Mouse (Mus musculus) hindbrain, embryonic 14.5 days (tissue): Measurements from ENCODE around the gene Bmp7. TPM values are rescaled to one million over a fixed set of nuclear protein-coding genes. Genes with fewer than 3 reads are reported as not detected.

ENCODE experiments used
- ATAC-seq: fragments of 200-750 bp; cut with Nextera tagmentation; 2 replicates; pipeline ENCODE4 v1.8.0; 2017; ENCODE audit warnings: moderate number of reproducible peaks, mild to moderate bottlenecking, moderate TSS enrichment, moderate library complexity; ENCODE audit not compliant: low FRiP score
- DNase-seq: peaks from one replicate; pipeline ENCODE4 v3.0.0-alpha.2; 2015; ENCODE audit warnings: low spot score
- H3K27ac ChIP-seq: fragments of 300-500 bp; sonication (generic); 2 replicates; pipeline ENCODE4 v1.5.1; 2014; ENCODE audit warnings: mild to moderate bottlenecking, moderate library complexity
- H3K27me3 ChIP-seq: fragments of 300-500 bp; sonication (generic); 2 replicates; pipeline ENCODE4 v1.6.1; 2014; ENCODE audit warnings: mild to moderate bottlenecking, low read length, mixed read lengths; ENCODE audit not compliant: control insufficient read depth, insufficient read depth
- H3K36me3 ChIP-seq: fragments of 300-500 bp; sonication (generic); replicated peaks from 2 replicates; pipeline ENCODE4 v1.6.1; 2014; ENCODE audit not compliant: control insufficient read depth, insufficient read depth
- H3K4me1 ChIP-seq: fragments of 300-500 bp; sonication (generic); replicated peaks from 2 replicates; pipeline ENCODE4 v1.6.1; 2014; ENCODE audit warnings: antibody characterized with exemption, low read length, mixed read lengths; ENCODE audit not compliant: control insufficient read depth, insufficient read depth
- H3K4me2 ChIP-seq: fragments of 300-500 bp; sonication (generic); replicated peaks from 2 replicates; pipeline ENCODE4 v1.6.1; 2014; ENCODE audit warnings: mild to moderate bottlenecking, moderate library complexity
- H3K4me3 ChIP-seq: fragments of 300-500 bp; sonication (generic); replicated peaks from 2 replicates; pipeline ENCODE4 v1.5.1; 2014; ENCODE audit warnings: mild to moderate bottlenecking, low read length
- H3K9ac ChIP-seq: fragments of 300-500 bp; sonication (generic); 2 replicates; pipeline ENCODE4 v1.6.1; 2014
- H3K9me3 ChIP-seq: fragments of 300-500 bp; sonication (generic); 2 replicates; pipeline ENCODE4 v1.6.1; 2016; ENCODE audit warnings: low read length; ENCODE audit not compliant: control insufficient read depth
- WGBS: fragments of 180-500 bp; shearing (Covaris S2); extraction: QIAGEN DNeasy Blood & Tissue Kit; methylation state at CpG from one replicate; pipeline ENCODE4 v1.1.7; 2014; 5-methylcytosine and 5-hydroxymethylcytosine counted together
- polyA plus RNA-seq: library from polyadenylated mRNA; unstranded; fragments of >200 nt; fragmentation: Nextera tagmentation; extraction: Ambion mirVana; gene quantifications from 2 replicates; pipeline ENCODE4 v1.2.1, GENCODE M21; 2014

Bmp7 gene
- polyA plus RNA-seq, 1 experiment from 2014 or later = 18.4 TPM

DNA sequence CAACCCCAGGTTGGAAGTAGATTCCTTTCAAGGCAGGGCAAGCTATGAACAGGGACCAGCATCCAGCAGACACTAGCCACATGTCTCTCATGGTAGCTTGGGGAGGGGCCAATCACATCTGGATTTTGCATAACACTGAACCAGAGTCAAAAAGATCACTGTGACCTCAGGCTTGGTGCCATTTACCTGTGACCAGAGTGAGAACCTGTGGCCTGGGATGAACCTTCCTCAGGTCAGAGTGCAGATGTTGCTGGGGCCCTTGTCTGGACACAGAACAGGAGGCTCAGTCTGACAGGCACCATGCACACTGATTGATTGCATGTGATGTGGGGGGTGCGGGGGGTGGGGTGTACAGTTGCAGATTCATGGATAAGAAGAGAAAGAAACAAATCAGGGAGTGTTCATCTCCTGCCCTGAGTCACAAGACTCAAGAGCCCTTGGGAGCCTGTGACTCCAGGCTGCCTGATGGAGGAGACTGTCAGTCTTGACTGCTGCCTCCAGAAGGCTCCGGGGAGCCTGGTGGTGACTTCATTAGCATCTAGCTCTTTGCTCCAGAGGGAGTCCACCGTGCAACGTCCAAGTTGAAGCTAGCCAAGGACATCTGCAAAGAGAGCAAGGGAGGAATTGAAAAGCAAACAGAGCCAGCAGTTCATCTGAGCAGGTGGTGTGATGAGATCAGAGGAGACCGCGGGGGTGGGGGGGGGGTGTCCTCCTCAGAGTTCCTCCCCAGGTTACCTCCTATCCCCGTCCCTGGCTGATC lies 33.9 kb upstream of the Bmp7 start:
- H3K27ac ChIP-seq = no peak overlapping the region
- DNase-seq (no peak), ATAC-seq (no peak)
- no peaks in the 10 kb centered on the region for H3K36me3 ChIP-seq
- H3K4me1 ChIP-seq = peaks cover 19% of the 10 kb centered on the region
- H3K9me3 ChIP-seq = no peaks in the 10 kb centered on the region
- no peak overlapping the region for H3K4me3 ChIP-seq
- no peaks in the 10 kb centered on the region for H3K27me3 ChIP-seq
- no peak overlapping the region for H3K4me2 ChIP-seq
- WGBS = 27% methylated on average over 7 of the region's 7 CpGs
- H3K9ac ChIP-seq = no peak overlapping the region

DNA sequence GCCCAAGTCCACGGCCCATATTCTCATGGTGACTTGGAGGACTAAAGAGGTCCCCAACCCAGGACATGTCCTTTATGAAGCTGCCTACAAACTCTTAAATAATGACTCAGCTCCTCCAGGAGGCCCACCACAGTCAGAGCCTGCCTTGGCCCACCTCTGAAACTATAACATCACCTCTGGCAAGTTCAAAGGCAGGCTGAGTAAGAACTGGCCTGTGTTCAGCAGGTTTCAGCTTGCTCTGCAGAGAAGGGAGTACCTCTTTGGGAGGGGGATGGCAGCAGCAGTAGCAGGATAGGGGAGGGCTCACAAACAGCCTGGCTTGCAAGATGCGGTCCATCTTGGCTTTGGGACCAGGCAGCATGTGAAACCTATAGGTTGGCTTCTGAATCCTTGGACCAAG lies 31.7 kb upstream of the Bmp7 start:
- 96% methylated on average over 2 of the region's 2 CpGs for WGBS
- no peaks in the 10 kb centered on the region for H3K9me3 ChIP-seq
- ATAC-seq = no peak
- no peak overlapping the region for H3K9ac ChIP-seq
- no peak overlapping the region for H3K4me2 ChIP-seq
- peaks cover 5% of the 10 kb centered on the region for H3K4me1 ChIP-seq
- H3K36me3 ChIP-seq = no peaks in the 10 kb centered on the region
- no peak overlapping the region for H3K4me3 ChIP-seq
- H3K27me3 ChIP-seq = no peaks in the 10 kb centered on the region
- no peak overlapping the region for H3K27ac ChIP-seq
- DNase-seq = no peak

DNA sequence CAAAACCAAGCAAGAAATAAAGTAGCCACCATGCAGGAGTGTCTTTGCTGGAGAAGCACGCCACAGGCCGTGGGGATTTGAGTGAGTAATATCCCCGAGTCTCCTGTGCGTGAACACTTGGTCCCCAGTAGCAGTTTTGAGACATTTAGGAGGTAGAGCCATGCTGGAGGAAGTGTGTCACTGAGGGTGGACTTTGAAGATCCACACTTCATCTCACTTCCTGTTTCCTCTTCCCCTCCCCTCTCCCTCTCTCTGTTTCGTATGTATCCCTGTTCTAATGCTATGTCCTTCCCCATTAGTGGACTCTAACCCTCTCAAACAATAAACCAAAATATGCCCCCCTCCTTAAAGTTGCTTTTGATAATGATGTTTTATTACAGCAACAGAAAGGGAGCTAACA lies 26.4 kb upstream of the Bmp7 start:
- DNase-seq (no peak), ATAC-seq (no peak)
- no peaks in the 10 kb centered on the region for H3K9me3 ChIP-seq
- no peaks in the 10 kb centered on the region for H3K4me1 ChIP-seq
- H3K27me3 ChIP-seq = no peaks in the 10 kb centered on the region
- no peak overlapping the region for H3K9ac ChIP-seq
- H3K27ac ChIP-seq = no peak overlapping the region
- no peaks in the 10 kb centered on the region for H3K36me3 ChIP-seq
- no peak overlapping the region for H3K4me3 ChIP-seq
- WGBS = 96% methylated on average over 5 of the region's 5 CpGs
- no peak overlapping the region for H3K4me2 ChIP-seq

DNA sequence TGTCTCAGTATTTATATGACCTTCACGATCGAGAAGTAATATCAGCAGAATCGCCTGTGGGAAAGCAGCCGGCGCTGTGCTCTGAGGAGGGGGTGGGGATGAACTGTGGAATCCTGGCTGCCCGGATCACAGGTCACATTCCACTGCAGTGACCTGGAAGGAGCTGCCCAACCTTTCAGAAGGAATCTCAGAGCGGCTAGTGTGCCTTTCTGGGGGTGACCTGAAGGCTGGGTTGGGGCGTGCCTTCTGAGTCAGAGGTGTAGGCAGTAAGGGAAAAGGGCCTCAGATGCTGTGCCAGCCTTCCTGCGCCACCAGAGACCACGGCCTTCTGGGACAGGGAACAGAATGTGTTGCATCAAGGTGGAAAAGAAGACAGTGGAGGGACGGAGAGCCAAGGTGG lies 25.1 kb upstream of the Bmp7 start:
- WGBS = 52% methylated on average over 11 of the region's 11 CpGs

DNA sequence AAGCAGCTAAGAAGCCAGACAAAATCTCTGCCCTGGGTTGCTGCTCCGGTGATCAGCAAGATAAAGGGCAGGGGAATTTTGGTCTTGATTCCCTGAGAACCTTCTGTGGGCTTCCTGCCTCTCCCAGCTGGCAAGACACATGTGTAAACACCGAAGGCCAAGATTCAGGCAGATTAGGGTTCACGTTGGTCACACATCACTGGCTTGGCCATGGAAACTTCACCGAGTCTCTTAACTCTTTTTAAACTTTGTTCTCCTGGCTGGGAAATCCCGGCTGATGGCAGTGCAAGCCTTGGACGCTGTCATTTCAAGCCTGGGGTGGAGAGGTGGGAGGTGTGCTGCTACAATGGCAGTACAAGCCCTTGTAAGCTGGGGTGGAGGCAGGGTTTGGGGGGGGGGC lies 21.1 kb upstream of the Bmp7 start:
- ATAC-seq (no peak), DNase-seq (no peak)
- Histone ChIP-seq H3K9ac (no peak overlapping the region), H3K4me2 (no peak overlapping the region), H3K4me3 (no peak overlapping the region), H3K27ac (no peak overlapping the region), H3K27me3 (no peaks in the 10 kb centered on the region), H3K36me3 (no peaks in the 10 kb centered on the region), H3K9me3 (0 out of 2 replicates have a peak, but pooled peaks cover 9% of the 10 kb centered on the region), H3K4me1 (0 out of 2 replicates have a peak, but pooled peaks cover 3% of the 10 kb centered on the region)
- 46% methylated on average over 6 of the region's 6 CpGs for WGBS

More for the DNA sequence above, 25.1 kb upstream of the Bmp7 start:
- Histone ChIP-seq H3K27ac (no peak overlapping the region), H3K4me1 (no peaks in the 10 kb centered on the region), H3K9me3 (no peaks in the 10 kb centered on the region), H3K27me3 (no peaks in the 10 kb centered on the region), H3K9ac (no peak overlapping the region), H3K4me2 (no peak overlapping the region), H3K4me3 (no peak overlapping the region), H3K36me3 (no peaks in the 10 kb centered on the region)
- DNase-seq (no peak), ATAC-seq (no peak)

DNA sequence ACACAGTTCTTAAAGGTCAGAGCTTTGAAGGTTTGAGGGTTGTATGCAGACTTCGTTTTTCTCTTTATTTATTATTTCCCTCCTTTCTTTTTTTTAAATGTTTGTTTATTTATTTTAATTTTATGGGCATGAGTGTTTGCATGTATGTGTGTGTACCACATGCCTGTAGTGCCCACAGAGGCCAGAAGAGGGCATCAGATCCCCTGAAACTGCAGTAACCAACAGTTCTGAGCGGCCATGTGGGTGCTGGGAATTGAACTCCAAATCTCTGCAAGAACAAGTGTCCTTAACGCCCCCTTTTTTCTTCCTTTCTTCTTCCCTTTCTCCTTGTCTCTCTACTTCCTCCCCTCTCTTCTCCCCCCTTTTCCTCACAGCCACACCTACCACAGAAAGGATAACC lies 20.2 kb upstream of the Bmp7 start:
- no peak overlapping the region for H3K9ac ChIP-seq
- ATAC-seq = no peak
- H3K27ac ChIP-seq = no peak overlapping the region
- H3K4me3 ChIP-seq = no peak overlapping the region
- no peak overlapping the region for H3K4me2 ChIP-seq
- WGBS = 87% methylated on average over 3 of the region's 3 CpGs
- no peaks in the 10 kb centered on the region for H3K27me3 ChIP-seq
- 0 out of 2 replicates have a peak, but pooled peaks cover 9% of the 10 kb centered on the region for H3K9me3 ChIP-seq
- DNase-seq = no peak
- 0 out of 2 replicates have a peak, but pooled peaks cover 3% of the 10 kb centered on the region for H3K4me1 ChIP-seq
- no peaks in the 10 kb centered on the region for H3K36me3 ChIP-seq

DNA sequence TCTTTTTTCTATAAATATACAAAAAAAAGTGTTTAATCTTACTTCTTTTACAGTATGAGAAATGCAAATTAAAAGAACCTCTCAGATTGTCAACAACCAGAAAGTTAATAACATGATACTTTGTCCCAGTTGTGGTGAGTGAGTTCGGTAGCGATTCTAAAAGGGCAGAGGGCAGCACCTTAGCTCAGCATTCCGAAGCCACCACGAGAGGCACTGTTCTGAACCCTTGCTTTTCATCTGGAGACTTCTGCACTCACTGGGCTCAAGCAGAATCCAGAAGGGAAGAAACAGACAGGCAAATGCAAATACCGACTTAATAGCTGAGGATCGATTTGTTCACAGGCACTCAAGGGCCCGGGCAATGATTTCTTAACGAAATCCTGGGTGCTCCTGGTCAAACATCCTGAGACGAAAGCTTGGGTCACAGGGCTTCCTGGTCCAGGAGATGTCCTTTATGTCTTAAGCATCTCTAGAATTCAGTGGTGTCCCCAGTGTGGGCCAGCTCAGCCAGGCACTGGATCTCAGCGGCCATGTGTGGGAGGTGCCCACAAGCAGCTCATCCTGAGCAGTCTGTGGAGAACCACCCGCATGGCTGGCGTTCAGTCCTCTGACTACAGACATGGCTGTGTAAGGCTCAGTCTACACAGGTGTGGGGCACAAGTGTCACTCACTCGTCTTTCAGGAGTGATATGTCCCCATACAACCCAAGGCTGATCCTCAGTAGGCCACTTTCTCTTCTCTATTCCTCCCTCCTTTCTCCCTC lies 19.1 kb upstream of the Bmp7 start:
- Histone ChIP-seq H3K9me3 (0 out of 2 replicates have a peak, but pooled peaks cover 9% of the 10 kb centered on the region), H3K4me1 (0 out of 2 replicates have a peak, but pooled peaks cover 3% of the 10 kb centered on the region), H3K36me3 (no peaks in the 10 kb centered on the region), H3K4me2 (no peak overlapping the region), H3K27me3 (no peaks in the 10 kb centered on the region), H3K4me3 (no peak overlapping the region), H3K9ac (no peak overlapping the region), H3K27ac (0 out of 2 replicates have a peak overlapping the region, but pooled peaks have one; percentile 68)
- ATAC-seq (no peak), DNase-seq (no peak)
- 50% methylated on average over 13 of the region's 13 CpGs for WGBS

DNA sequence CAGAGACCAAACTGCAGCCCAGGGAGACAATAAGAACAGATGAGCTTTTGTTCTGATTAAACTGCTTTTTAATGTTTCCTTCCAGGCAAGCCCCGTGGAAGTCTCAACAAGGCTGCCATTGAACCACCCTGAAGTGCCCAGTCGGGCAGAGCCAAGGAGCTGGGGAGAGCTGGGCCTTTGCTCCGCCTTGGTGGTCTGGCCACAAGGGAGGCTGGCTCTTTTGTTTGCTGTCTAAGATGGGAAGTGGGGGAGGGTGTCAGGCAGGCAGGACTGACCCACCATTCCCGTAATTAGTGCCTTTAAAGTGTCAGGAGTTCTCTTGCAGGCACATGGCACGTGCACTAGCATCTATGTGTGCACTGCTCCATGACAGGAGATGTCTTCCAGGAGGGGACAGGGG lies 18.5 kb upstream of the Bmp7 start:
- ATAC-seq (peak; percentile 59; the same call in 1 of the 2 replicates), DNase-seq (no peak)
- no peaks in the 10 kb centered on the region for H3K27me3 ChIP-seq
- H3K4me1 ChIP-seq = 0 out of 2 replicates have a peak, but pooled peaks cover 3% of the 10 kb centered on the region
- no peak overlapping the region for H3K9ac ChIP-seq
- H3K9me3 ChIP-seq = 0 out of 2 replicates have a peak, but pooled peaks cover 9% of the 10 kb centered on the region
- H3K4me2 ChIP-seq = no peak overlapping the region
- H3K36me3 ChIP-seq = no peaks in the 10 kb centered on the region
- no peak overlapping the region for H3K4me3 ChIP-seq
- 7% methylated on average over 5 of the region's 5 CpGs for WGBS
- peak overlapping the region; percentile 68 for H3K27ac ChIP-seq

DNA sequence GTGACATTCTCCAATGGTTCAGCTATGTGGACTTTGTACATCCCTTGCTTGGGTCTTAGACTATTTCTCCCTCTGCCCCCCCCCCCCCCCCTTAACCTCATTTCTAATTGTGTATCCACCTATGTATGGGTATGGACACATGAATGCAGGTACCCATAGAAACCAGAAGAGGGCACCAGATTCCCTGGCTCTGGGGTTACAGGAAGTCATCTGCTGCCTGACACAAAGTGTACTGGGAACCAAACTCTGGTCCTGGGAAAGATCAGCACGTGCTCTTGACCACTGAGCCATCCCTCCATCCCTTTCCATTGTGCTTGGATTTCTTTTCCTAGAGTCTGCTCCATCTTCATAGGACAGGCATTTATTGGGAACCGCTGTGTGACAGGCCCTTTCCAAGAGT lies 11.9 kb upstream of the Bmp7 start:
- ATAC-seq (no peak), DNase-seq (no peak)
- no peak overlapping the region for H3K4me3 ChIP-seq
- H3K9ac ChIP-seq = no peak overlapping the region
- H3K9me3 ChIP-seq = 0 out of 2 replicates have a peak, but pooled peaks cover 7% of the 10 kb centered on the region
- no peaks in the 10 kb centered on the region for H3K27me3 ChIP-seq
- H3K4me2 ChIP-seq = no peak overlapping the region
- H3K27ac ChIP-seq = no peak overlapping the region
- no peaks in the 10 kb centered on the region for H3K36me3 ChIP-seq
- 70% methylated on average over 2 of the region's 2 CpGs for WGBS
- 0 out of 2 replicates have a peak, but pooled peaks cover 9% of the 10 kb centered on the region for H3K4me1 ChIP-seq
